Mouse (Mus musculus) heart, adult 18-20 months (tissue): Measurements from ENCODE around the gene Zfp454. TPM values are rescaled to one million over a fixed set of nuclear protein-coding genes. Genes with fewer than 3 reads are reported as not detected.

ENCODE experiments used
- DNase-seq, 2 experiments: peaks; one replicate each; pipeline ENCODE4 v3.0.0; 2021 to 2022; ENCODE audit warnings: mixed read lengths in 1 of 2
- long read RNA-seq, 2 experiments: library from polyadenylated mRNA; stranded (forward); transcript quantifications; one replicate each; pipeline ENCODE4 v2.0.0; 2021
- total RNA-seq, 2 experiments: library from RNA; stranded (reverse); gene quantifications; 2 replicates each; pipeline ENCODE4 v1.2.3; 2021

Zfp454 gene
- total RNA-seq: under 1 TPM; 0.69 to 0.89 TPM
- long read RNA-seq, experiment 1: 0 reads
- long read RNA-seq, experiment 2: 0 reads

DNA sequence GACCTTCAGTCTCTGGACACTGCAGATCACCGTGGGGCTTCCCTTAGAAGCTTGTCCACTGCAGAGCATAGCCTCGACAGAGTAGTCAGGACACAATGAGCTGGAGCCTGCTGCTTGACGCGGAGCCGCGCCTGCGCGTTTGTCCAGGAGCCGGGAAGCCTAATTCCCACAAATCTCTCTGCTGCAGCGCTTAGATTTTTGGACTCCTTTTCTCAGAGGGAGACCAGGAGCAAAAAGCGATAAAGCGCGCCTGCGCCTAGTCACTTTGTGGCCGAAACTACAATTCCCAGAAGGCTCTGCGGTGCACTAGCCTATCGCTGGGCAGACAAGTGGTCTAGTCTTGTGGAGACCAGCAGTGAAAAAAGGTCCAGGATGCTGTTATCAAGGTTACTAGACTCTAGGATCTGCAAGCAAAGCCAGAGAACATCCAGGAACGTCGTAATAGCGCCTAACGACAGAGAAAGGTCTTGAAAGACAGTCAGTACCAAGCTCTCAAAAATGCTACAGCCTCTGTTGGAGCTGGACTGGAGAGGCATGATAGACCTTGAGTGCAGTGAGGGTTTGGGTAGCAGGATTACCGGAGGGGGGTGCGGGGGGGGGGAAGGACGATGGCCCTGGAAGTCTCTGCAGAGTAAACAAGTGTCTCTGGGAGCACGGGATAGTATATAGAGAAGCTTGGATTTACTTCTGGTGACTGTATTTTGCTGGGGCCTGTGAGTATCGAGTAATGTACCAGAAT, at the start of gene Zfp454:
Gene Zfp454 (minus strand): TSS at position 262 of the 739 bp plus-strand sequence.
- peak; percentile 90 to 94 for DNase-seq

DNA sequence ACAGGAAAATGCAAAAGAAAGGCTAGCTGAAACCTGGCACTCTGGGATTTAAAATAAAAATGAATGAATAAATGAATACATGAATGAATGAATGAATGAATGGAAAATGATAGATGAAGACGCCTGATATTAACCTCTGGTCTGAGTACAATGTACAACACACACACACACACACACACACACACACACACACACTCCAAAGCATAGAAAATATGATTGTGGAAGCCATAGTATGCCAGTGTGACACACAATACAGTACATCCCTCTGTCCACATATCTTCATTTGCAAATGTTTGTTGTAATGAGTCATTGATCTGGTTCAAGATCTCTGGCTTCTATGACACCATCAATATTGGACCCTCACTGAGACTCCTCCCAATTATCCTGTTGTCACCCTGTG, 44.6 kb upstream of the Zfp454 start:
- no peak for DNase-seq

- peak; percentile 89 to 91 for DNase-seq
Measured at GRCm38 (mm10) chr11:50931451-50931866, 44.0 kb upstream of the Zfp454 start, which contains the start of gene Zfp354b. Gene Zfp354b (minus strand): TSS chr11:50931633.

DNA sequence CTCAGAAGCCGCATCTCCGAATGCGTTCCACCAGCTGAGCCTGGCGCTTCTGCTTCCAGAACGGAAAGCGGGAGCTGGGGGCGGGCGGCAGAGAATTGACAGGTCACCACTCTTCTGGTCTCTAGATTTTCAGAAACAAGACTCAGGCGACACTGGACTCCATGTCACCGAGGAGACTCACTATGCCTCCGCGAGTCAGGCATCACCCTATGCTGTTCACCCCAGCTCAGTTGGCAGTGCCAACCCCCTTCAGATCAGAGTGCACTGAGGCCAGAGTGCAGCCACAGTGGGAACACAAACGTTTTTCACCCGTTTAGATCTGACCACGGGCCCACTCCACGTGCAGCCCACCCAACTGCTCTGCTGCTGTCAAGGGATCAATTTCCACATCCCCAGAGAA, 43.6 kb upstream of the Zfp454 start:
- DNase-seq: no peak

GRCm38 (mm10) chr11:50930469-50931014, 43.1 kb upstream of the Zfp454 start:
- DNase-seq: peak in 1 of 2 experiments; percentile 11

DNA sequence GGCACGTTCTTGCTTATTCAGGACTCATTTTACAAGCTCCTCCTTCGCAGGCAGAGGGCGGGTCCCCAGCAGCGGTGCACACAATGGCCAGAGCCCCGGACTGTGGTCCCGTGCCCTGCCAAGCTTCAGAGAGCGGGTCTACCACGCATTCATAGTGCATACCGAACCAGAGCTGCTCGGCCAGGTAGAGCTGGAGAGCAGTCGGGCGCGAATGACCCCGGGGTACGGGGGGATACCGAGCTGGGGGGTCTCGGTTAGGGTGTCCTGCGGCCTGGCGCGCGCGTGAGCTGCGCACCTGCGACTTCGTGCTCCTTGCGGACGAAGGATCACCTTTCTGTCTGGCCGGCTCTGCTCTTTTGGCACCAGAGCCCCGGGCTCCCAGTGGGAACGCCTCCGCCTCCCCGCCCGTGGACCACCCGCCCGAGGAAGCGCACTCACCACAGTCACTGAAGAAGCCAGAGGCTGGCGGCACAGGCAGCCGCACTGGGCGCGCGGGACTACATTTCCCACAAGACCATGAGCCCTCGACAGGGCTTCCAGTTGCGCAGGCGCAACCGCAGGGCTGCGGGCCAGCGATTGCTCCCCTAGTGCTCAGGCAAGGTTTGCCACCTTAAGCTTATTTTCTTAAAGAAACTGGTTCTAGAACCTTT, 28.3 kb upstream of the Zfp454 start, which contains the start of gene Zfp2:
Gene Zfp2 (minus strand): TSS at position 495 of the 650 bp plus-strand sequence.
- peak; percentile 91 to 94 for DNase-seq

GRCm38 (mm10) chr11:50914461-50914860, 27.0 kb upstream of the Zfp454 start:
- DNase-seq: no peak

GRCm38 (mm10) chr11:50913301-50913700, 25.9 kb upstream of the Zfp454 start:
- no peak for DNase-seq

DNA sequence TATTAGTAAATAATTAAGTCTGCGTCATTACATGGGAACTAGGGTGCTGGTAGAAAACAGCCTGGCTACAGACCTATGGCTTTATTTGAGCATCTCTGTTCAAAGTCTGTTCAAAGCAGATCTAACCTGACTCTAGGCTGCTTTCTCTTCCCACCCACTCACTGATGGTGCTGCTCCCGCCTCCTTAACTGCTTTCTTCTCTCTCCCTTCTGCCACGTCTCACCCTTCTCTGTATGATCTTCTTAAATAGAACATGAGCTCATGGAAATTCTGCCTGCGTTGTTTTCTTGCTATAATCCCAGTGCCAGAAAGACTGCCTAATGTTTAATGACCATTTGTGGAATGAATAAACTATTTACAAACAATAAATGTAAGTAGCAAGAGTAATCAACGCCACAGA, 20.7 kb upstream of the Zfp454 start:
- DNase-seq: no peak

GRCm38 (mm10) chr11:50897359-50897758, 9.9 kb upstream of the Zfp454 start:
- no peak for DNase-seq

DNA sequence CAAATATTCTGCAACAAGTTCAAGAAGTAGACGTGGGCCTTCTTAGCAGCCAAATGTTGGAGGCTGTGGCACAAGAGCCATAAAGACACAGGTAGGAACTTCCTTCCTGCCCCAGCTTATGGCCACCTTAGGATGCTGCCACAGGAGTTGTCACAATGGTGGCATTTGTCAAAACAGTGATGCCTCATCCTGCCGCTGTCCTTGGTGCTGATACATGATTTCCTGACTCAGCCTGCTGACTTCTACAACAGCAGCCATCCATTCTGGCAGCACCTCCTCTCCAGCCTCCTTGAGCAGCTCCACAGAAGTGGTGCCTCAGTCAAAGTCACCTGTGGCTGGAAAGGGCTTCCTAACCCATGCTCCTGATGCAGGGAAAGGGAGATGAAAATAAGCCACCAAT, 5.0 kb upstream of the Zfp454 start:
- no peak for DNase-seq

- no peak for DNase-seq
Measured at GRCm38 (mm10) chr11:50886933-50887293, 538 bp downstream of the Zfp454 start.

DNA sequence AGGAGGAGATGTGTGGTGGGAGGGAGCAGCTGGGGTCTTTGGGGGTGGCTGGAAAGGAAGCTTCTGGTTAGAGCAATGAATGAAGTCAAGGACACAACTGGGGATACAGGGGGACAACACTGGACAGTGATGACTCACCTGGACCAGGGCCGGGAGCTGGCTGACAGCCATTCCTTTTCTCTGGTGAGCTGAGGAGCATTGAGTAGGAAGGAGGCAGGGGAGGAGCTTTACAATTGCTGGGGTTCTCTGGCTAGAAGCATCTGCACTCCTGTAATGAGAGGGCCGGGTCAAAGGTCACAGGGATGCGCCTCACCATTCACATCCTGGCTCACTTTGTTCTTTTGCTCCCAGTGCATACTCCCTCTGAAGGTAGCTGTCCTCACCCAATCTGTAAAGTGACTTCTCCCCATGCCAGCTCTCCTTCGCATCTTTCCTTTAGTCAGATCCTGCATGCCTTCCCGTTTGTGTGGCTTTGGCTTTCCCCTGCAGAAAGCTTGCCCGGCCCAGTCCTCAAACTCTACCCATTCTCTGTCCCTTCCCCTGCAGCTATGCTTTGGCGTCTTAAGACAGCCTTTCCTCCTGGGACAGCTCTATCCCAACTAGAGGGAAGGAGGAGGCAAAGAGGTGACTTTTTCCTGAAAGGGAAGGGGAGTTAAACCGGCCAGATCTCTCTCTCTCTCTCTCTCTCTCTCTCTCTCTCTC, 1.1 kb downstream of the Zfp454 start:
- no peak for DNase-seq

DNA sequence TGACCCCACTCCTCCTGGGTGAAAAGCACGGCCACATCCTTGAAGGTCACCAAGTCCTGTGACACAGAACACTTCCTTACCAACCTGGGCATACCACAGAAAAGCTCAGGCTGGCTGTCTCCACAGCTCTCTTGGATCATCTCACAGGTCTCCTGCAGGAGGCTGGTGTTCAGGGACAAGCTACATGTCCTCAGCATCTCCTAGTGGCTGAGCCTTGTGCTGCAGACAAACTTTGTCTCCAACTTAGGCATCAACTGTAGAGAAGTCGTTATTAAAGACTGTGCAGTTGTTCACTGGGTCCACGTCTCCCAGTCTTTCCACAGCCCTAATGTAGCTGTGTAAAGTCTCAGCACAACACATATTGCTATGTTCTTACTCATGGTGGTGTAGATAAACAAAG, 3.7 kb downstream of the Zfp454 start:
- DNase-seq: no peak

DNA sequence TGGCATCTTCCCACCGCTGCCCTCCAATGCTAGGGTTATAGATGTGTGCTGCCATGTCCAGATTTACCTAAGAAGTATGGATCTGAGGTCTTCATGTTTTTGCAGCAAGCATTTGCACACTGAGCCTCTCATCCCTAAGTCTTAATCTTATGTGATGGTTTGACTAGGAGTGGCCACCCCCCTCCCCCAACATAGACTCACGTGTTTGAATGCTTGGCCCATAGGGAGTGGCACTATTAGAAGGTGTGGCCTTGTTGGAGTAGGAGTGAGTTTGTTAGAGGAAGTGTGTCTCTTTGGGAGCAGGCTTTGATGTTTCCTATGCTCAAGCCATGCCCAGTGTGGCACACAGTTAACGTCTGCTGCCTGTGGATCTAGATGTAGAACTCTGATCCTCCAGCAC, 8.8 kb downstream of the Zfp454 start:
- DNase-seq: no peak

DNA sequence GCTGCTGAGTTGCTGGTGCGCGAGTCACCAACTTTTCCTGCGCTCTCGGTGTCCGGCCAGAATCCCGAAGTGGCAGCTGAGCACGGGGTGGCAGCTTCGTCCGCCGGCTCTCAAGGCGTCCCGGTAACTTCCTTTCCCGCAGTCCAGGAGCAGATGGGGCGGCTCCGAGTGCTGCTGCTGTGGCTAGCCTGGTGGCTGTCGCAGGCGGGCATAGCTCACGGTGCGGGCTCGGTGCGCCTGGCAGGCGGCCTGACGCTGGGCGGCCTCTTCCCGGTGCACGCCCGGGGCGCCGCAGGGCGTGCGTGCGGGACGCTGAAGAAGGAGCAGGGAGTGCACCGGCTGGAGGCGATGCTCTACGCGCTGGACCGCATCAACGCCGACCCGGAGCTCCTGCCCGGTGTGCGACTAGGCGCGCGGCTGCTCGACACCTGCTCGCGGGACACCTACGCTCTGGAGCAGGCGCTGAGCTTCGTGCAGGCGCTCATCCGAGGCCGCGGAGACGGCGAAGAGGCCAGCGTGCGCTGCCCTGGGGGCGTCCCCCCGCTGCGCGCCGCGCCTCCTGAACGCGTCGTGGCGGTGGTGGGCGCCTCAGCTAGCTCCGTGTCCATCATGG, 36.4 kb downstream of the Zfp454 start:
- DNase-seq: no peak

GRCm38 (mm10) chr11:50850177-50850735, 37.2 kb downstream of the Zfp454 start, which contains the start of gene Grm6:
Gene Grm6 (plus strand): TSS chr11:50850685.
- no peak for DNase-seq

GRCm38 (mm10) chr11:50849310-50849709, 38.1 kb downstream of the Zfp454 start:
- DNase-seq: no peak

DNA sequence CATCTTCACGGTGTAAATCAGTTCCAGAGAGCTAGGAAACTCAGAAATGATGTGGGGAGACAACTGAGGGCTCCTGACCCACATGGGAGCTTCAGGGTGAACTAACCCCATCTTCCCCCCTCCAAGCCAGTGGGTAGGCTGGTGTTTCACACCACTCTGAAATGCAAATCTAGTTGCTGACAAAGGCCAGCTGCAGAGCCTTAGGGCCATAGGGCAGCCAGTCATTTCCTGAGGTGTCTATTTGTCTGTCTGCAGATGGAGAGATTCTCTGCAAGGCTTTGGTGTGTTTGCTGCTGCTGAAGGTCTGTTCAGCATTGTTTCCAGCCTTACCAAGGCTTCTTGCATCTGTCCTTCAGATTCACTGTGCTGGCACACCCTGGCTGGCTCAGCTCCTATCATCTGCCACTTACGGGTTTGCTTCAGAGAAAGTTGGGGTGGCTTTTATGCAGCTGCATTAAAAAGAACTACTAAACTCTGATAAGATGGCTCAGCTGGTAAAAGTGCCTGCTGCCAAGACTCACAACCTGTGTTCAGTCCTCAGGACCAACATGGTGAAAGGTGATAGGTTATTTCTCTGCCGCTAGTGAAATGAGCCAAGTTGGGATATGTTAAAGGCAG, 38.8 kb downstream of the Zfp454 start:
- no peak for DNase-seq

GRCm38 (mm10) chr11:50847047-50847446, 40.4 kb downstream of the Zfp454 start:
- no peak for DNase-seq

DNA sequence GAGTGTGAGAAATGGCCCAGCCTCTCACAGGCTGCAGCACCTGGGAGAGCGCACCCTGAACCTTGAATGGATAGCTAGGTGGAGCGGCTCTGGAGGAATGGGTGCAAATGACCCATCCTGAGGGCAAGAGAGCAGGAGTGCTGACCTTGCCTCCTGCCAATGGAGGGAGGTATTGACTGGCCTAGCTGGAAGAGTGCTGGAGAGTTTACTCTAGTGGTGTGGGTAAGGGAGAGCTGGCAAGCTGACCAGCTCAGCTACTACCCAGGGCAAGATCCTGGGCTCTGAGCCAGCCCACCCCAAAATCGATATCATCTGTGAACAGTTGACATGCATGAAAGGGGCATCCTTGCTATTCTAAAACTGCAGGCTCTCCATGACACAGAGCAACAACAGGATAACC, 41.5 kb downstream of the Zfp454 start:
- no peak for DNase-seq
